Mouse (Mus musculus) bone marrow macrophage, adult 2 months (primary cell): ENCODE results near the gene Tgfbr2.

Experiments used
- CTCF ChIP-seq: IDR thresholded peaks from 2 replicates; pipeline ENCODE4 v1.5.1; 2012; ENCODE audit warnings: low read depth, mild to moderate bottlenecking, low read length, moderate library complexity
- POLR2A ChIP-seq: IDR thresholded peaks from 2 replicates; pipeline ENCODE4 v1.6.1; 2012; ENCODE audit warnings: mild to moderate bottlenecking, low read depth, low read length, borderline replicate concordance

DNA sequence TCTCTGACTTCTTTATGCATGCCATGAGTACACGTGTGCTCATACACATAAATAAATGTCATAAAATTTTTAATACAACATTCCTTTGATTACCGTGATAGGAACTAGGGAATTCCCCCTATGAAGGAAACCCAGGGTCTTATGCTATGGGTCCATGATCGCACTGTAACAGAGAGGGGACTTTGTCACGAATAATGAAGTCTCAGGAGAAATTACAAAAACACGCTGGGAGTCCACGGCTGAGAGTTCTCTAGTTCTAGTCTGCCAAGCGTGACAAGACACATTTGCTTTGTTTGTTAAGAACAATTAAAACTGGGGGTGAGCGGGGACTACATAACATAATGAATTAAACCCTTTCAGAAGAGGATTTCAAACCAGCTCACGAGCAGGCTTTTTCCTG is 23.3 kb upstream of the Tgfbr2 start:
- TF ChIP-seq POLR2A (no peak), CTCF (no peak)
